Mouse (Mus musculus) cerebellum, adult 9-11 months (tissue): Measurements from ENCODE around the gene Ctdspl2.

ENCODE experiments used
- DNase-seq: peaks from one replicate; pipeline ENCODE4 v3.0.0; 2022

Gene Ctdspl2

GRCm38 (mm10) chr2:122059365-122060115, 103.7 kb downstream of the Ctdspl2 start:
- DNase-seq: peak; percentile 68
